Mouse (Mus musculus) C2C12 (cell line): ENCODE data around the gene Retn.
A peak's percentile ranks its signal among the peaks of the same experiment; 100 is the strongest.

Source experiments
- CEBPB ChIP-seq: IDR thresholded peaks from one replicate; pipeline ENCODE4 v1.6.1; 2011; ENCODE audit warnings: low read depth, mild to moderate bottlenecking, control low read depth, moderate library complexity
- CTCF ChIP-seq: IDR thresholded peaks from one replicate; pipeline ENCODE4 v1.5.1; 2011; ENCODE audit not compliant: control insufficient read depth, insufficient read depth, insufficient read length
- FOSL1 ChIP-seq: IDR thresholded peaks from one replicate; pipeline ENCODE4 v1.8.0; 2011; ENCODE audit warnings: mild to moderate bottlenecking, low read length; ENCODE audit not compliant: poor library complexity, insufficient read depth, severe bottlenecking
- MAX ChIP-seq: IDR thresholded peaks from one replicate; pipeline ENCODE4 v1.6.1; 2011; ENCODE audit warnings: mild to moderate bottlenecking, control low read depth
- MYOD1 ChIP-seq: IDR thresholded peaks from one replicate; pipeline ENCODE4 v1.6.1; 2011; ENCODE audit warnings: low read depth; ENCODE audit not compliant: control insufficient read depth, insufficient read length
- MYOG ChIP-seq: IDR thresholded peaks from one replicate; pipeline ENCODE4 v1.6.1; 2011; ENCODE audit not compliant: control insufficient read depth, insufficient read length; ENCODE audit errors: extremely low read depth
- USF1 ChIP-seq: IDR thresholded peaks from one replicate; pipeline ENCODE4 v1.6.1; 2011; ENCODE audit warnings: low read depth, mild to moderate bottlenecking, control low read depth, moderate library complexity

DNA sequence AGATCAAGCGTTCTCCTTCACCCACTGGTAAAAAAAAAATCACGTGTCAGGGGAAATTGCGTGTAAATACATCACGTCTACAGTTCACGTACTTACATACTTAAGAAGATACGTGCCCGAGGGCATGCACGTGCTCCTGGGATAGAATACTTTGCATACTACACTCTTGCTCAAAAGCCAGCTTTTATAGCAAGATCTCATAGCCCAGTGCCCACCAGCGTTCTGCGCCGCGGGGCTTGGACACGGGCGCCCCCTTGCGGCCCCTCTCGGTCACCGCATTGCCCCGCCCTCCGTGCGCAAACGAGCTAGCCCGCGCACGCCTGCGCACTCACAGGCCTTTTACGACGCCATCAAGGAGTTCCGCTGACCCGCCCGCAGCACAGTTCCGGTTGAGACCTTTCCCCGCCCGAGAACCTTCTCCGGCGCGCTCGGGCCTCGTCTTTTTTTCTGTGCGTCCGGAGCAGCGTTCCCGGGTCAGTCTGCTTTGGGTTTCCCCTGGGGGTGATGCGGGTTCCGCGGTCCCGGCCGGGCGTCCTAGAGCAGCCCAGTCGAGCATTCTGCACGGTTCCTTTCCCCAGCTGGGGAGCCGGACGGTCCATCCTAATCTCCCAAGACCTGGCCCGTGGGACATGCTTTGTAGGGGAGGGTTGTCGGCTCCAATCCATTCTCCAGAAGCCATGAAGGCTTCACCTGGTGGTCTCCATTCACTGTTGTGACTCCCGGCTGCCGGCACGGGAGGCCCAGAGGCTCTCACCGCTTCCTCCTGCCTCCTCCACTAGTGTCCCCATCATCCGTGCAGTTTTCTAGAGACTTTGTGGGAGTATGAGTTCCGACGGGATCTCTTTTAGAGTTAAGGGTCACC lies 20.8 kb downstream of the Retn start, which contains the start of gene Trappc5:
- TF ChIP-seq CTCF: peak; percentile 97
- TF ChIP-seq USF1: no peak
- no peak for TF ChIP-seq MAX
- TF ChIP-seq MYOG: no peak
- TF ChIP-seq MYOD1: no peak
- no peak for TF ChIP-seq CEBPB
- TF ChIP-seq FOSL1: no peak
